Mouse (Mus musculus): Measurements from ENCODE around the gene Apbb1ip. TPM values are rescaled to one million over a fixed set of nuclear protein-coding genes. Genes with fewer than 3 reads are reported as not detected.
A peak's percentile ranks its signal among the peaks of the same experiment; 100 is the strongest.

Apbb1ip gene
- polyA plus RNA-seq, 1 experiment from 2014 or later = 0.95 TPM

DNA sequence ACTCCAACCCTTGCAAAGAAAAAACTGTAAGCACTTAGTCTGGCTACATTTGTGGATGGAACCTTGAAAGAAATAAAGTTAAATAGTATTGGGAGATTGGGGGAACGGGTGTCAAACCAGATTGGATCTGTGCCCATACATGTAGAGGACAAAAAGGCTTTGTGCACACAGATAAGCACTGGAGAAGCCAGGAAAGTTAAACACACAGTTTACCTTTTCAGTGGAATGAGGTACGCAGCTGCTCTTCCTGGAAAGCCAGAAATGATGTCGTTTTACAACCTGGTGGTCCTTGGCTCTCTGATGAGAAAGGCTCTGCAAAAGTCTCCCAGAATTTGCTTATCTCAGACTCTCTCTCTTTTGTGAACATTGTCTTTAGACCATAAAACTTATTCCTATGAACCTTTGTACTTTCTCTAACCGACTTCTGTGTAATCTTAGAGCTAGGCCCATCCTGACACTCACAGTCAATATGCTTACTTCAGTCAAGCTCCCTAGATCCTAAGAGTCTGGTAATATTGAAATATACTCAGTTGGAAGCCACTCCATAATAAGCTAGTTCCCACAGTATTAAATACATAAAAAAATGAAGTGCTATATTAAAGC is 19.6 kb upstream of the Apbb1ip start:
- Histone ChIP-seq H3K27me3 (ENCODE audit: poor library complexity, severe bottlenecking) (no peaks in the 10 kb centered on the region), H3K4me1 (no peaks in the 10 kb centered on the region), H3K9me3 (no peaks in the 10 kb centered on the region), H3K27ac (no peak overlapping the region), H3K36me3 (replicated peaks) (no peaks in the 10 kb centered on the region), H3K4me3 (no peak overlapping the region)
- no peak for DNase-seq (ENCODE audit: extremely low spot score, low spot score)
- WGBS = 85% methylated on average over 4 of the region's 4 CpGs

DNA sequence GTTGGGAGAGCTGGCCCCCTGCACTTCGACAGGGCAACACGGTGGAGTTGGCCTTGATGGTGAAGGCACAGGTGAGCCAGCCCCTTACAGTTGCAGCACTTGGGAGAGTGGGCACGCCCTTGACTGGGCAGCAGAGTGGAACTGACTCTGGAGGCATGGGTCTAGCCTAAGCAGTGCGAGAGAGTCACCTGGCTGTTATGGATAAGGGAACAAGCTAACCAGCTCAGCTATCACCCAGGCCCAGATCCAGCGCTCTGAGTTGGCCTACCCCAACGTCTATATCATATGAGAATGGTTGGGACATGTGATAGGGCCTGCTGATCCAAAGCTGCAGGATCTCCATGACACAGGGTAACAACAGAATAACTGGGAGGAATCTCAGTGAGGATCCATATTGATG is 18.3 kb upstream of the Apbb1ip start:
- Histone ChIP-seq H3K9me3 (no peaks in the 10 kb centered on the region), H3K27me3 (ENCODE audit: poor library complexity, severe bottlenecking) (no peaks in the 10 kb centered on the region), H3K4me3 (no peak overlapping the region), H3K27ac (no peak overlapping the region), H3K36me3 (replicated peaks) (no peaks in the 10 kb centered on the region), H3K4me1 (no peaks in the 10 kb centered on the region)
- no peak for DNase-seq (ENCODE audit: extremely low spot score, low spot score)
- 90% methylated on average over 6 of the region's 6 CpGs for WGBS

DNA sequence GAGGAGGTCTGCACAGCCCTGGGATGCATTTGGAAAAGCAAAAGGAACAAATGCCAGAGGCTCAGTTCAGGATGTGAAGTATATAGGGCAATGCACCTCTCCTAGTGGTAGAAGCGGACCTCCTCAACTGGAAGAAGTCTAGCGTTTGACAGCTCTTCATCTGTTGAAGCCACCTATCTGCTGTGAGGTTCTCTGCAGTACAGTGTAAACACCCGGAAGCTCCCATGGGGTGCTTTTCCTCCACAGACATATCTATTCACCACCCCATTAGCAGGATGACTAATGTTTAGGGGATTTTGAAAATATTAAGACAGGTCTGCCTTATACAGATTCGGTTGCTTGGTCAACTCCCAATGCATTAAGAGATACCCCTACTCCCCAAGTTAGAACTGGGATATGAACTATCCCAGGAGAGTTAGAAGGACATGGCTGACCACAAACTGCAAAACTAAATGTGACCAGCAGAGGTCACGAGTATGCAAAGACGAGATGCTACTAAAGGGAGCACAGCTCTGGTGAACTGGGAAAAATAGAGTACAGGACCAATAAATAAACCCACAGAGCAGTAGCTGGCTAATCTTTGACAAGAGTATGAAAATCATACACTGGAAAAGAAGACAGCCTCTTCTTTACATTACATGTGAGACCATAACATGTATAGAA is 15.5 kb upstream of the Apbb1ip start:
- WGBS = 41% methylated on average over 6 of the region's 6 CpGs
- H3K9me3 ChIP-seq = no peaks in the 10 kb centered on the region
- DNase-seq (ENCODE audit: extremely low spot score, low spot score) = no peak
- no peaks in the 10 kb centered on the region for H3K36me3 ChIP-seq (replicated peaks)
- H3K27me3 ChIP-seq (ENCODE audit: poor library complexity, severe bottlenecking) = no peaks in the 10 kb centered on the region
- no peaks in the 10 kb centered on the region for H3K4me1 ChIP-seq
- H3K4me3 ChIP-seq = no peak overlapping the region
- H3K27ac ChIP-seq = no peak overlapping the region

DNA sequence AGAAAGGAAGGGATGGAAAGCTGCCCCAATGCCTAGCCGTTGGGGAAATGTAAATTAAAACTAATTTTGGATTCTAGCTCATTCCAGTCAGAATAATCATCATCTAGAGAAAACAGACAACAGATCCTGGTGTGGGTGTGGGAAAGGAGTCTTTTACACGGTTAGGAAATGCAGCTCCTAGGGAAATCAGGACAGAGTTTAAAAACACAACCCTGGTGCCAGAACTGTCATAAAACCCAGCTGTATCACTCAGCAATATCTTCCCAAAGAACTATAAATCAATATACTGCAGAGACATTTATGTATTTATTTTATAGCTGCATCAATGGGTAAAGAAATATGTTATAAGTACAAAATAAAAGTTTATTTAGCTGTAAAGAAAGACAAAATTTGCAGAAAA is 13.4 kb upstream of the Apbb1ip start:
- DNase-seq (ENCODE audit: extremely low spot score, low spot score) = no peak
- Histone ChIP-seq H3K4me3 (no peak overlapping the region), H3K4me1 (no peaks in the 10 kb centered on the region), H3K36me3 (replicated peaks) (no peaks in the 10 kb centered on the region), H3K9me3 (no peaks in the 10 kb centered on the region), H3K27me3 (ENCODE audit: poor library complexity, severe bottlenecking) (no peaks in the 10 kb centered on the region), H3K27ac (no peak overlapping the region)
- 71% methylated on average over 2 of the region's 2 CpGs for WGBS

DNA sequence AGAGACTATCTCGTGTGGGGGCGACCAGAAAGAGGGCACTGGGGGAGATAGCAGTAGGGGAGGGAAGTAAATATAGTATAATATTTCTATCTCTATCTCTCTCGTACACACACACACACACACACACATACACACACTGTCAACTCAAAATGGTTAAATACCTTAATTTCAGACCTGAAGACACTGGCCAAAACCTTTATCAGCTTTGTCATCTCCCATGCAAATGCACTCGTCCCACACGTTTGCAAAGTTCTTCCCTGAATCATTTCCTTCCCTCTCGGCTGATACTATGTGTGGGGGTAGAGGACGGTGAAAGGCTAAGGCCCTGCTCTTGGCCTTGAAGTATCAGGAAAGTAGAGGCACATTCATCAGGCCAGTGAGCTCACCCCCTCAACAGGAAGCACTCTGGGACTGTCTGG is 12.8 kb upstream of the Apbb1ip start:
- H3K36me3 ChIP-seq (replicated peaks) = no peaks in the 10 kb centered on the region
- no peak for DNase-seq (ENCODE audit: extremely low spot score, low spot score)
- no peaks in the 10 kb centered on the region for H3K4me1 ChIP-seq
- H3K9me3 ChIP-seq = no peaks in the 10 kb centered on the region
- H3K4me3 ChIP-seq = no peak overlapping the region
- WGBS = 75% methylated on average over 7 of the region's 7 CpGs
- no peaks in the 10 kb centered on the region for H3K27me3 ChIP-seq (ENCODE audit: poor library complexity, severe bottlenecking)
- H3K27ac ChIP-seq = no peak overlapping the region

DNA sequence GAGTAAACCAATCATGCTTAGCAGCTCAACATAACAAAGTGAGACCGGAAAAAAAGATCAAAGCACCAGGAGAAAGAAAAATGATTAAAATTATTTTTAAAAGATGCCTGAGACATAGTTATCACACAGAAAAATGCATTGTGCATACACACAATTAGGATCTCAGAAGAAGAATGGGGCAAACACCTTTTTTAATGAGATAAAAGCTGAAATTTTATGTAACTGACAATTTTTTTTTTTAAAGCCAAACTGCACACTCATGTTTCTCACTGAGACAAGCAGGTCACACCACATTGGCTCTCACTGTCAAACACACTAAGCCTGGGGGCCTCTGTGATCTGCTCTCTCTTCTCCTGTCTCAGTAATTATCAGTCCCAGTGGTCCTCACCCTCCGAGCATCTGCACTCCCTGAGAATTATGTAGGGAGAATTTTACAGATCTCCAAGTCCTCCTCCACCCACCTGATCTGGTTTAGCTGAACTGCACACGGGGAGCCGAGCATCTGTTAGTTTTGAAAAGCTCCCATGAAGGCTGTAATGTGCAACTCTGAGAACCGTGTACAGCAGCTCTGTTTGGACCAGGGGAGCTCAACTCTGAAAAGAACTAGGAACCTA is 9.0 kb upstream of the Apbb1ip start:
- WGBS = 82% methylated on average over 5 of the region's 5 CpGs

DNA sequence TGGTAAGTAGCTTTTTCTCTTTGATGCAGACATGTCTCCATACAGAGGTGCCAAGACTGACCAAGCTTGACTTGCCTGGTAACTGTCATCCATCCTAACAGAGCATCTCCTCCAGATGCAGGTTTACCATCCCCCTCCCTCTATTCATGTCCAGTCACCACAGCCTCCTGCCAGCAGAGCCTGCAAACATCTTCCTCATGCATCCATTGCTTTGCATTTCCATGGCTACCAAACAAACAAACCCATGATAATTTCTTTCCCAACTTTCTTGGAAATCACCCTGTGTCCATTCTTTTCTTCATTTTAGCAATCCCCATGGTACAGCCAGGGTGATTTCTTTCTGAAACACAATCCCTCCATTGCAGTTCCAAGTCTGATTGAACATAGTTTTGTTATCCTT is 2.6 kb upstream of the Apbb1ip start:
- Histone ChIP-seq H3K4me1 (peaks cover 18% of the 10 kb centered on the region), H3K36me3 (replicated peaks) (no peaks in the 10 kb centered on the region), H3K4me3 (no peak overlapping the region), H3K27ac (no peak overlapping the region), H3K9me3 (no peaks in the 10 kb centered on the region), H3K27me3 (ENCODE audit: poor library complexity, severe bottlenecking) (peaks cover 36% of the 10 kb centered on the region)
- no peak for DNase-seq (ENCODE audit: extremely low spot score, low spot score)

More for the DNA sequence above, 9.0 kb upstream of the Apbb1ip start:
- Histone ChIP-seq H3K27ac (no peak overlapping the region), H3K36me3 (replicated peaks) (no peaks in the 10 kb centered on the region), H3K4me1 (no peaks in the 10 kb centered on the region), H3K9me3 (no peaks in the 10 kb centered on the region), H3K27me3 (ENCODE audit: poor library complexity, severe bottlenecking) (no peaks in the 10 kb centered on the region), H3K4me3 (no peak overlapping the region)
- no peak for DNase-seq (ENCODE audit: extremely low spot score, low spot score)

DNA sequence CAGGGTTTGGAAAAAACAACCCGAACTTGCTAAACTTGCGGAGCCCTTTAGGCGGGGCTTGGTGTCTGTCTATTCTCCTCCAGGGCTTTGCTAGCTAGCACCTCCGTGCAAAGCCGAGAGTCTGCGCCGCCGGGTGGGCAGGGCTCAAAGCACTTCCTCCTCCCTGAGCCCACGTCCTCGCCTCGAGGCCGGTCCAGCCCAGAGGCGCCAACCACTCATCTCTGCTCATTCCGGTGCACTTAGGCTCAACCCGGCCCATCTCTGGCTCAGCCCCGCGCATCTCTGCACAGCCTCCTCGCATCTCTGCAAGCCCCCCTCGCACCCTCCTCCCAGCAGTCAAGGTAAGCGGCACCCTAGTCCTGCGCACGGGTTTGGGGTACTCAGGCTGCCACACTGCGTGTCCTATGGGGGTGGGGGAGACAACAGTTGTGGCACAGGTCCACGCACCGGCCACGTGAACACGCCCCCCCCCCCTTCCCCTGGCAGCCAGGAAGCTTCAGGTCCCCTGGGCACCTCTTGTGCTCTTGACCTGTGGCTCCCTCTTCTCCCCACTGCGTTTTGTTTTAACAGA is 372 bp downstream of the Apbb1ip start:
- Histone ChIP-seq H3K27ac (peak overlapping the region; percentile 78), H3K4me1 (peaks cover 18% of the 10 kb centered on the region), H3K4me3 (peak overlapping the region; percentile 55), H3K9me3 (no peaks in the 10 kb centered on the region), H3K27me3 (ENCODE audit: poor library complexity, severe bottlenecking) (peaks cover 36% of the 10 kb centered on the region), H3K36me3 (replicated peaks) (no peaks in the 10 kb centered on the region)
- under 1% methylated on average over 26 of the region's 28 CpGs for WGBS
- peak; percentile 42 for DNase-seq (ENCODE audit: extremely low spot score, low spot score)

DNA sequence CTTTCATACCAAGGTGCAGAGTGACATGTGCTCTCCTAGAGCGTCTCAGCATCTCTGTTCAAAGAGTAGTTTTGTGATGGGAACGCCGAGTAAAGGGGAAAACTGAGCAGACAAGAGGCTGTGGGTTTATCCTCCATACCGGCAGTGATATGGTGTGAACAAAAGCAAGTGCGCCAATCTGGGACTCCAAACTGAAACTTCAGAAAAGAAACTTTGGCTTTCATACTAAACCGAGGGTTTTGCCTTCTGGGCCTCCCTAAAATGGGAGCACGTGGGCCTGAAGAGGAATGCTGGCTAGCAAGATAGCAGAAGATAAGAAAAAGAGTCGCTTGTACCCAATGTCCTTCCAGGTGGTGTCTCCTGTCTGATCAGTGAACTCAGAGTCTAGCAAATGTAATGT is 1.3 kb downstream of the Apbb1ip start:
- no peaks in the 10 kb centered on the region for H3K36me3 ChIP-seq (replicated peaks)
- 38% methylated on average over 8 of the region's 8 CpGs for WGBS
- H3K4me1 ChIP-seq = peaks cover 18% of the 10 kb centered on the region
- H3K27me3 ChIP-seq (ENCODE audit: poor library complexity, severe bottlenecking) = peaks cover 36% of the 10 kb centered on the region
- peak overlapping the region; percentile 55; the same call in 1 of the 2 replicates for H3K4me3 ChIP-seq
- H3K27ac ChIP-seq = no peak overlapping the region
- H3K9me3 ChIP-seq = no peaks in the 10 kb centered on the region
- no peak for DNase-seq (ENCODE audit: extremely low spot score, low spot score)

DNA sequence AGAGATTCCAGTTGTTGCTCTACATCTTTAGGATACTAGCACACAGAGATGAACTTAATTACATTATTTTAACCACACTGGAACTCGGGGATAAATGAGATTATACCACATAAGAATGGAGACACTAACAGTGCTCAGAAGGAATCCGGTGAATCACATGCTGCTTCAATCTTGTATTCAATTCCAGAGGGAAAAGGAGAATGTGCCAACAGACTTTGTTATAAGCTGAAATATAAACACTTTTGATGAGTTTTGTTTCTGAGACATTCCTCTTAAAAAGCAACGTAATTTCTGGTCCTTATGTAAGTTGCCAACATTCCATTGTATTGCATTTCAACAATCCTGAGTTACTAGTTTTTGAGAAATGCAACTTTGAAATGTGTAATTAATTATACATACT is 1.8 kb downstream of the Apbb1ip start:
- H3K36me3 ChIP-seq (replicated peaks) = no peaks in the 10 kb centered on the region
- DNase-seq (ENCODE audit: extremely low spot score, low spot score) = no peak
- H3K4me3 ChIP-seq = no peak overlapping the region
- WGBS = 63% methylated on average over 3 of the region's 3 CpGs
- H3K9me3 ChIP-seq = no peaks in the 10 kb centered on the region
- H3K27me3 ChIP-seq (ENCODE audit: poor library complexity, severe bottlenecking) = peaks cover 36% of the 10 kb centered on the region
- peaks cover 18% of the 10 kb centered on the region for H3K4me1 ChIP-seq
- H3K27ac ChIP-seq = no peak overlapping the region

DNA sequence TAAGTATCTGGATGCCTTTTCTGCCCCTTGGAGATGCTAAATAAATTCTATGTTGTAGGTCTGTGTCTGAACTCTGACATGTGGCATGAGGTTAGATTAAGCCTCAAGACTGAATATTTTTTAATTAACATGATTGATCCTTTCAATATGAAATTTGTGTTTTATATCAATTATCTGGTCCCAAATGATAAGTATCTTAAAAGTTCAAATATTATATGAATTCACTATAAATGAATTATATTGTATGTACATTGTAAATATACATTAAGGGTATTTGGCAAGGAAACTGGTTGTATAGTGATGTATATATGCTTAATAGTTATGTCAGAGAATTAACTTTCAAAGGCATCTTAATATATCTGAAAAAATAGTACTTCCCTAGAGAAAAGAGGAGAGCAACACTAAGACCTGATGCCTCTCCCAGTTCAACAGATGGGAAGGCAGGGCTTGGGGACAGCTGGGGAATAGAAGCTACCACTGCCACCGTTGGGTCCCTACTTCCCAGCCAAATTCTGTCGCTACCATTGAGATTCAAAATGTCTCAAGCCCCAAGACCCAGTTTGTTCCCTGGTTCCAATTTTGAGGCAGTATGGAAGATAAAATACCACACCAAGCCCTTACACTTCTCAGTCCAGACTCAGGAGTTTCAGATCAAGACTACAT is 2.8 kb downstream of the Apbb1ip start:
- Histone ChIP-seq H3K36me3 (replicated peaks) (no peaks in the 10 kb centered on the region), H3K4me1 (peaks cover 18% of the 10 kb centered on the region), H3K9me3 (no peaks in the 10 kb centered on the region), H3K4me3 (no peak overlapping the region), H3K27me3 (ENCODE audit: poor library complexity, severe bottlenecking) (peaks cover 36% of the 10 kb centered on the region), H3K27ac (no peak overlapping the region)
- 74% methylated on average over 2 of the region's 2 CpGs for whole genome bisulfite sequencing
- DNase-seq (ENCODE audit: extremely low spot score, low spot score) = no peak

DNA sequence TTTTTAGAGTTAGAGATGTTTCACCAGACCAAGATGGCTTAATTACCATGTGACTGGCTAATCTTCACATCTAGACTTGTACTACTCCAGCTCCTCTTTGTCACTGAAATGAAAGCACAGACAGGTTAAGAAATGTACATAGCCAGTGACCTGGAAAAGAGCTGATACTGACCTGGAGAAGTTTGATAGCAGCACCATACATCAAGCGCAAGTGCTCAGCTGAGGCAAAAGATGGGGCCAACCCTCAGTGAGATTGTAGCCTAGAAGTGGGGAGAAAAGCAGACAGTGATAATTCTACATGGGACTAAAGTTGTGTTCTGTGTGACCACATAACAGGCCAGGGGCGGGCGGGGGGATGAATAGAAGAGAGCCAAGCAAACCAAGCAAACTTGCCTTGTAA is 3.9 kb downstream of the Apbb1ip start:
- Histone ChIP-seq H3K36me3 (replicated peaks) (no peaks in the 10 kb centered on the region), H3K4me1 (peaks cover 18% of the 10 kb centered on the region), H3K9me3 (no peaks in the 10 kb centered on the region), H3K27ac (no peak overlapping the region), H3K4me3 (no peak overlapping the region), H3K27me3 (ENCODE audit: poor library complexity, severe bottlenecking) (peaks cover 30% of the 10 kb centered on the region)
- 89% methylated on average over 3 of the region's 3 CpGs for WGBS
- no peak for DNase-seq (ENCODE audit: extremely low spot score, low spot score)

DNA sequence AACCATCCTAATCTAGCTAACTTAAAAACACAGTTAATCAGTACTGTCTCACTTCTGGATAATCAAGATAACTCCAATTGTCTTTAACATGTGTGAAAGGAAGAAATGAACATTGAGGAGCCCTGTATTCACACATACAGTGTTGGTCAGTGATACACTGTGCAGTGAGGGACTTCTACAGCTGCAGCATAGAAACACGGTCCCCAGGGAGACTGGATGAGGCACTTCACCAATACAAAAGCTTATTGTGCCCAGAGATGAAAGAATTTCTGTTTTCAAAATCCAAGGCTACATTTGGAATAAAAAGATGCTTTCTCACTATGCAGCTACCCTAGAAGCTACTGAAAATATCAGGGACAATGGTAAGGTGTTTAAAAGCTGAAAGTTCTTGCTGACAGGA is 7.0 kb downstream of the Apbb1ip start:
- DNase-seq (ENCODE audit: extremely low spot score, low spot score) = no peak
- Histone ChIP-seq H3K27ac (no peak overlapping the region), H3K4me1 (no peaks in the 10 kb centered on the region), H3K9me3 (no peaks in the 10 kb centered on the region), H3K27me3 (ENCODE audit: poor library complexity, severe bottlenecking) (0 out of 2 replicates have a peak, but pooled peaks cover under 1% of the 10 kb centered on the region), H3K4me3 (no peak overlapping the region), H3K36me3 (replicated peaks) (no peaks in the 10 kb centered on the region)
- WGBS = 56% methylated on average over 1 of the region's 1 CpGs

Measured in forebrain, embryonic 10.5 days (tissue).